Mouse (Mus musculus) testis, adult 2 months (tissue): Measurements from ENCODE around the gene Slc52a3.

Experiments used
- CTCF ChIP-seq: fragments of 200-500 bp; IDR thresholded peaks from 2 replicates; pipeline ENCODE4 v1.5.1; 2012; ENCODE audit warnings: low read depth, mild to moderate bottlenecking, inconsistent platforms, low read length, moderate library complexity; ENCODE audit not compliant: control insufficient read depth, insufficient read depth, insufficient replicate concordance
- POLR2A ChIP-seq: fragments of 200-500 bp; IDR thresholded peaks from 2 replicates; pipeline ENCODE4 v1.6.1; 2012; ENCODE audit warnings: low read depth, mild to moderate bottlenecking, inconsistent platforms, low read length, moderate library complexity; ENCODE audit not compliant: control insufficient read depth

GRCm38 (mm10) chr2:151976067-151976466 lies 20.2 kb upstream of the Slc52a3 start:
- TF ChIP-seq POLR2A (no peak), CTCF (no peak)
